Mouse (Mus musculus): Measurements from ENCODE around the gene D930020B18Rik. TPM values are rescaled to one million over a fixed set of nuclear protein-coding genes. Genes with fewer than 3 reads are reported as not detected.

D930020B18Rik gene
- polyA plus RNA-seq, 1 experiment from 2014 or later = 0.20 TPM

GRCm38 (mm10) chr10:121687511-121687910 lies 46.1 kb downstream of the D930020B18Rik start:
- H3K4me1 ChIP-seq (replicated peaks) = no peaks in the 10 kb centered on the region
- no peaks in the 10 kb centered on the region for H3K36me3 ChIP-seq
- H3K4me2 ChIP-seq = no peak overlapping the region
- WGBS = 76% methylated on average over 7 of the region's 7 CpGs
- no peaks in the 10 kb centered on the region for H3K9me3 ChIP-seq
- H3K4me3 ChIP-seq = no peak overlapping the region
- ATAC-seq (ENCODE audit: low read depth) = no peak
- no peak overlapping the region for H3K9ac ChIP-seq
- no peaks in the 10 kb centered on the region for H3K27me3 ChIP-seq
- no peak overlapping the region for H3K27ac ChIP-seq (replicated peaks)

- 21% methylated on average over 15 of the region's 15 CpGs for WGBS
- Histone ChIP-seq H3K4me3 (no peak overlapping the region), H3K36me3 (no peaks in the 10 kb centered on the region), H3K4me2 (peak overlapping the region; percentile 4), H3K27me3 (no peaks in the 10 kb centered on the region), H3K9me3 (no peaks in the 10 kb centered on the region), H3K4me1 (replicated peaks) (no peaks in the 10 kb centered on the region), H3K27ac (replicated peaks) (no peak overlapping the region), H3K9ac (no peak overlapping the region)
- peak; percentile 77 for ATAC-seq (ENCODE audit: low read depth)
Observed at GRCm38 (mm10) chr10:121689591-121690314, 48.4 kb downstream of the D930020B18Rik start.

- H3K9ac ChIP-seq = no peak overlapping the region
- no peak for ATAC-seq (ENCODE audit: low read depth)
- peak overlapping the region; percentile 29 for H3K4me2 ChIP-seq
- no peaks in the 10 kb centered on the region; the same call in 1 of the 2 replicates for H3K9me3 ChIP-seq
- no peaks in the 10 kb centered on the region for H3K4me1 ChIP-seq (replicated peaks)
- WGBS = 62% methylated on average over 18 of the region's 18 CpGs
- 0 out of 2 replicates have a peak overlapping the region, but pooled peaks have one; percentile 3 for H3K4me3 ChIP-seq
- H3K27ac ChIP-seq (replicated peaks) = no peak overlapping the region
- H3K36me3 ChIP-seq = no peaks in the 10 kb centered on the region
- H3K27me3 ChIP-seq = no peaks in the 10 kb centered on the region
Observed at GRCm38 (mm10) chr10:121692944-121693579, 51.7 kb downstream of the D930020B18Rik start.

- ATAC-seq (ENCODE audit: low read depth) = no peak
- Histone ChIP-seq H3K4me1 (replicated peaks) (no peaks in the 10 kb centered on the region), H3K27ac (replicated peaks) (no peak overlapping the region), H3K4me3 (no peak overlapping the region), H3K36me3 (no peaks in the 10 kb centered on the region), H3K9me3 (no peaks in the 10 kb centered on the region; the same call in 1 of the 2 replicates), H3K27me3 (no peaks in the 10 kb centered on the region), H3K4me2 (no peak overlapping the region), H3K9ac (no peak overlapping the region)
- WGBS = 87% methylated on average over 11 of the region's 11 CpGs
Observed at GRCm38 (mm10) chr10:121694567-121694966, 53.2 kb downstream of the D930020B18Rik start.

- Histone ChIP-seq H3K4me2 (no peak overlapping the region), H3K27me3 (no peaks in the 10 kb centered on the region), H3K9me3 (no peaks in the 10 kb centered on the region; the same call in 1 of the 2 replicates), H3K4me3 (no peak overlapping the region), H3K9ac (no peak overlapping the region), H3K4me1 (replicated peaks) (no peaks in the 10 kb centered on the region), H3K27ac (replicated peaks) (no peak overlapping the region), H3K36me3 (no peaks in the 10 kb centered on the region)
- peak; percentile 36; the same call in 1 of the 2 replicates for ATAC-seq (ENCODE audit: low read depth)
- 63% methylated on average over 11 of the region's 11 CpGs for WGBS
Observed at GRCm38 (mm10) chr10:121701296-121702248, 60.2 kb downstream of the D930020B18Rik start.

- Histone ChIP-seq H3K4me1 (replicated peaks) (no peaks in the 10 kb centered on the region), H3K9ac (no peak overlapping the region), H3K36me3 (no peaks in the 10 kb centered on the region), H3K9me3 (no peaks in the 10 kb centered on the region), H3K27ac (replicated peaks) (no peak overlapping the region), H3K4me3 (no peak overlapping the region), H3K27me3 (no peaks in the 10 kb centered on the region), H3K4me2 (no peak overlapping the region)
- 81% methylated on average over 6 of the region's 6 CpGs for WGBS
- no peak for ATAC-seq (ENCODE audit: low read depth)
Observed at GRCm38 (mm10) chr10:121703619-121704018, 62.2 kb downstream of the D930020B18Rik start.

GRCm38 (mm10) chr10:121704871-121705270 lies 63.5 kb downstream of the D930020B18Rik start:
- Histone ChIP-seq H3K27me3 (no peaks in the 10 kb centered on the region), H3K27ac (replicated peaks) (no peak overlapping the region), H3K4me1 (replicated peaks) (no peaks in the 10 kb centered on the region), H3K4me3 (no peak overlapping the region), H3K4me2 (no peak overlapping the region), H3K9me3 (no peaks in the 10 kb centered on the region), H3K36me3 (no peaks in the 10 kb centered on the region), H3K9ac (no peak overlapping the region)
- no peak for ATAC-seq (ENCODE audit: low read depth)
- WGBS = 94% methylated on average over 6 of the region's 6 CpGs

GRCm38 (mm10) chr10:121705399-121706163 lies 64.2 kb downstream of the D930020B18Rik start:
- H3K36me3 ChIP-seq = no peaks in the 10 kb centered on the region
- no peak overlapping the region for H3K4me2 ChIP-seq
- H3K27me3 ChIP-seq = no peaks in the 10 kb centered on the region
- H3K27ac ChIP-seq (replicated peaks) = no peak overlapping the region
- WGBS = 87% methylated on average over 15 of the region's 15 CpGs
- no peaks in the 10 kb centered on the region for H3K4me1 ChIP-seq (replicated peaks)
- no peak overlapping the region for H3K9ac ChIP-seq
- H3K9me3 ChIP-seq = no peaks in the 10 kb centered on the region
- ATAC-seq (ENCODE audit: low read depth) = no peak
- H3K4me3 ChIP-seq = no peak overlapping the region

- no peaks in the 10 kb centered on the region for H3K36me3 ChIP-seq
- ATAC-seq (ENCODE audit: low read depth) = no peak
- H3K27me3 ChIP-seq = no peaks in the 10 kb centered on the region
- no peak overlapping the region for H3K27ac ChIP-seq (replicated peaks)
- H3K4me3 ChIP-seq = no peak overlapping the region
- H3K9me3 ChIP-seq = 0 out of 2 replicates have a peak, but pooled peaks cover 9% of the 10 kb centered on the region
- no peaks in the 10 kb centered on the region for H3K4me1 ChIP-seq (replicated peaks)
- no peak overlapping the region for H3K4me2 ChIP-seq
- H3K9ac ChIP-seq = no peak overlapping the region
Observed at GRCm38 (mm10) chr10:121716862-121717261, 75.5 kb downstream of the D930020B18Rik start.

- no peak for ATAC-seq (ENCODE audit: low read depth)
- no peak overlapping the region for H3K9ac ChIP-seq
- no peaks in the 10 kb centered on the region for H3K4me1 ChIP-seq (replicated peaks)
- H3K4me2 ChIP-seq = no peak overlapping the region
- peaks cover 16% of the 10 kb centered on the region; the same call in 1 of the 2 replicates for H3K9me3 ChIP-seq
- WGBS = 92% methylated on average over 18 of the region's 18 CpGs
- H3K36me3 ChIP-seq = no peaks in the 10 kb centered on the region
- no peak overlapping the region for H3K4me3 ChIP-seq
- no peak overlapping the region for H3K27ac ChIP-seq (replicated peaks)
- H3K27me3 ChIP-seq = no peaks in the 10 kb centered on the region
Observed at GRCm38 (mm10) chr10:121718896-121719585, 77.7 kb downstream of the D930020B18Rik start.

GRCm38 (mm10) chr10:121720701-121721100 lies 79.3 kb downstream of the D930020B18Rik start:
- H3K4me1 ChIP-seq (replicated peaks) = no peaks in the 10 kb centered on the region
- H3K9ac ChIP-seq = no peak overlapping the region
- no peaks in the 10 kb centered on the region for H3K27me3 ChIP-seq
- H3K4me3 ChIP-seq = no peak overlapping the region
- no peak overlapping the region for H3K27ac ChIP-seq (replicated peaks)
- no peak for ATAC-seq (ENCODE audit: low read depth)
- H3K36me3 ChIP-seq = no peaks in the 10 kb centered on the region
- H3K9me3 ChIP-seq = peaks cover 16% of the 10 kb centered on the region; the same call in 1 of the 2 replicates
- 94% methylated on average over 13 of the region's 13 CpGs for WGBS
- no peak overlapping the region for H3K4me2 ChIP-seq
